Mouse (Mus musculus): ENCODE measurements around the gene Mllt1. TPM values are rescaled to one million over a fixed set of nuclear protein-coding genes. Genes with fewer than 3 reads are reported as not detected.
A peak's percentile ranks its signal among the peaks of the same experiment; 100 is the strongest.

Mllt1 gene
- total and polyA plus RNA-seq, 3 experiments: 17.1 to 40.4 (median 20.3) TPM

- H3K9me3 ChIP-seq (replicated peaks; ENCODE audit: low read length): no peaks in the 10 kb centered on the region
- no peak overlapping the region for H3K4me2 ChIP-seq (ENCODE audit: insufficient read depth, low read depth, poor library complexity, severe bottlenecking)
- in situ Hi-C loops (cut with MboI; ENCODE audit: low pct_ligation_motif_present, low pct_unique_long_range_greater_than_20kb, low sequenced_read_pairs): no loop called here
- H3K27me3 ChIP-seq (replicated peaks): peaks cover 1% of the 10 kb centered on the region
- DNase-seq (ENCODE audit: extremely low read depth): no peak
- TF ChIP-seq USF1 (IDR thresholded peaks at IDR 0.05; ENCODE audit: low read depth, low read length) (peak; percentile 21; the same call in 1 of the 2 replicates), MYC (IDR thresholded peaks at IDR 0.05; ENCODE audit: low read depth, low read length) (no peak), USF2 (conservative IDR thresholded peaks at IDR 0.05; ENCODE audit: low read depth, low read length) (0 out of 2 replicates have a peak, but pooled peaks have one; percentile 10)
- 0 out of 4 replicates have a peak, but pooled peaks cover 2 to 3% of the 10 kb centered on the region in 2 experiments for H3K4me1 ChIP-seq (ENCODE audit: control insufficient read depth in 1 of 2, insufficient read depth in 2 of 2)
- no peak overlapping the region for H3K27ac ChIP-seq (ENCODE audit: insufficient read depth, low read depth)
- no peaks in the 10 kb centered on the region for H3K79me2 ChIP-seq (replicated peaks; ENCODE audit: control insufficient read depth, extremely low read depth, insufficient read depth, poor library complexity, severe bottlenecking)
- dilution Hi-C loops (cut with MboI; ENCODE audit: extremely low pct_ligation_motif_present, extremely low pct_unique_long_range_greater_than_20kb, low sequenced_read_pairs): no loop called here
- no peak overlapping the region for H3K9ac ChIP-seq (ENCODE audit: insufficient read depth, low read depth)
- H3K4me3 ChIP-seq (replicated peaks in 1 of 3; ENCODE audit: low read depth in 2 of 3, low read length in 2 of 3, poor library complexity in 1 of 3): no peak overlapping the region
- no peaks in the 10 kb centered on the region for H3K36me3 ChIP-seq (replicated peaks in 1 of 2; ENCODE audit: control insufficient read depth in 1 of 2, insufficient read depth in 1 of 2, low read length in 1 of 2)
These were observed 58.8 kb downstream of the Mllt1 start for GRCm38 (mm10) chr17:56876465-56876864.

GRCm38 (mm10) chr17:56874936-56875651, 60.1 kb downstream of the Mllt1 start, which contains the start of gene 1700061G19Rik:
1700061G19Rik (plus strand) TSS chr17:56875477.
- Histone ChIP-seq H3K27me3 (replicated peaks) (peaks cover 1% of the 10 kb centered on the region), H3K27ac (ENCODE audit: insufficient read depth, low read depth) (no peak within 1 kb of the TSS), H3K4me3 (replicated peaks in 1 of 3; ENCODE audit: low read depth in 2 of 3, low read length in 2 of 3, poor library complexity in 1 of 3) (no peak within 1 kb of the TSS), H3K9ac (ENCODE audit: insufficient read depth, low read depth) (no peak within 1 kb of the TSS), H3K9me3 (replicated peaks; ENCODE audit: low read length) (no peaks in the 10 kb centered on the region), H3K79me2 (replicated peaks; ENCODE audit: control insufficient read depth, extremely low read depth, insufficient read depth, poor library complexity, severe bottlenecking) (no peaks in the 10 kb centered on the region), H3K4me1 (ENCODE audit: control insufficient read depth in 1 of 2, insufficient read depth in 2 of 2) (0 out of 4 replicates have a peak, but pooled peaks cover 2 to 3% of the 10 kb centered on the region in 2 experiments), H3K36me3 (replicated peaks in 1 of 2; ENCODE audit: control insufficient read depth in 1 of 2, insufficient read depth in 1 of 2, low read length in 1 of 2) (no peaks in the 10 kb centered on the region), H3K4me2 (ENCODE audit: insufficient read depth, low read depth, poor library complexity, severe bottlenecking) (no peak within 1 kb of the TSS)
- dilution Hi-C loops (cut with MboI; ENCODE audit: extremely low pct_ligation_motif_present, extremely low pct_unique_long_range_greater_than_20kb, low sequenced_read_pairs) (no loop called here), in situ Hi-C loops (cut with MboI; ENCODE audit: low pct_ligation_motif_present, low pct_unique_long_range_greater_than_20kb, low sequenced_read_pairs) (no loop called here)
- DNase-seq (ENCODE audit: extremely low read depth): no peak
- TF ChIP-seq MAFK (IDR thresholded peaks at IDR 0.05; ENCODE audit: insufficient replicate concordance, low read length) (no peak), UBTF (IDR thresholded peaks at IDR 0.05; ENCODE audit: low read depth, low read length) (no peak), ELF1 (IDR thresholded peaks at IDR 0.05; ENCODE audit: low read depth, low read length) (no peak), MEF2A (IDR thresholded peaks at IDR 0.05; ENCODE audit: borderline replicate concordance, low read depth, low read length) (no peak), IRF4 (IDR thresholded peaks at IDR 0.05; ENCODE audit: low read depth, low read length) (no peak), USF2 (conservative IDR thresholded peaks at IDR 0.05; ENCODE audit: low read depth, low read length) (no peak), TCF12 (IDR thresholded peaks at IDR 0.05; ENCODE audit: low read depth, low read length) (no peak), BHLHE40 (IDR thresholded peaks at IDR 0.05; ENCODE audit: low read depth, low read length) (no peak), CHD2 (IDR thresholded peaks at IDR 0.05; ENCODE audit: low read length) (no peak), MAX (IDR thresholded peaks at IDR 0.05; ENCODE audit: low read length) (no peak), EP300 (IDR thresholded peaks at IDR 0.05; ENCODE audit: low read length) (no peak), MYC (IDR thresholded peaks at IDR 0.05; ENCODE audit: low read depth, low read length) (no peak), GABPA (IDR thresholded peaks at IDR 0.05; ENCODE audit: insufficient replicate concordance, low read depth, low read length) (no peak), USF1 (IDR thresholded peaks at IDR 0.05; ENCODE audit: low read depth, low read length) (no peak)
